Mouse (Mus musculus): Measurements from ENCODE around the gene Olfr975.

DNA sequence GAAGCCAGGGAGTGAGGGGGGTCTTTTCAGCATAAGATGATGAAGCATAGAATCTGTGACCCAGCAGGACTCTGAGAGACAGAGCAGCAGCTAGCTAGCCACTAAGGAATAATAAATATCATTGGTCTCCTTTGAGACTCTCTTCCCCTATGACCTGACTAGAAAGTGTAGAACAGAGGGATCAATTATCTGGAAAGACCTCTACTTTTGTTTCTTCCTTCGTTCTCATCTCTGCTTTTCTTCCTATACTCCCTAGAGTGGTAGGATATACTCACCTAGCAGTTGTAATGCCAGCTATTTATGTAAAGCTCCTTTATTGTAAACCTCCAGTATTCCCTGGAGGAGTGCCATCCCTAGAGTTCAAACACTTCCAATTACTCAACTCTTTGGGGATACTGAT lies at the start of gene Olfr975:
- TF ChIP-seq CTCF (IDR thresholded peaks at IDR 0.05; ENCODE audit: control insufficient read depth, insufficient read depth, low read length) (no peak), POLR2A (IDR thresholded peaks at IDR 0.05; ENCODE audit: borderline replicate concordance, control insufficient read depth, low read depth, low read length) (no peak)

Data from bone marrow, adult 2 months (tissue).